Comparison of ENCODE assay signal across 8 mouse cellular contexts in genomic region chr14:76152162-76153002, GRCm38 (mm10). TPM values are rescaled to one million over a fixed set of nuclear protein-coding genes. Genes with fewer than 3 reads are reported as not detected.
DNase-seq lines count a peak whose midpoint lies in the region; ATAC-seq and TF ChIP-seq lines count a peak whose summit lies in the region.

No protein-coding gene starts in this region.

- no peaks in the 10 kb centered on the region for H3K9me3 ChIP-seq in CH12.LX (replicated peaks; ENCODE audit: low read length)
- H3K9me3 ChIP-seq in forebrain, embryonic 11.5 days (ENCODE audit: control insufficient read depth, low read length): no peaks in the 10 kb centered on the region
- no peaks in the 10 kb centered on the region for H3K9me3 ChIP-seq in heart, embryonic 16.5 days (replicated peaks; ENCODE audit: control insufficient read depth, low read length)
- H3K9me3 ChIP-seq in liver, embryonic 15.5 days (replicated peaks): no peaks in the 10 kb centered on the region
- H3K9me3 ChIP-seq in neural tube, embryonic 12.5 days: no peaks in the 10 kb centered on the region

- H3K27me3 ChIP-seq in CH12.LX (replicated peaks): no peaks in the 10 kb centered on the region
- no peaks in the 10 kb centered on the region for H3K27me3 ChIP-seq in forebrain, embryonic 11.5 days (ENCODE audit: control insufficient read depth, insufficient read depth, low read length)
- H3K27me3 ChIP-seq in heart, embryonic 16.5 days (ENCODE audit: control insufficient read depth, insufficient read depth, low read length): no peaks in the 10 kb centered on the region
- peaks cover 1% of the 10 kb centered on the region for H3K27me3 ChIP-seq in liver, embryonic 15.5 days
- H3K27me3 ChIP-seq in neural tube, embryonic 12.5 days (replicated peaks): no peaks in the 10 kb centered on the region

- in situ Hi-C loops in CH12.LX (cut with MboI; ENCODE audit: low pct_ligation_motif_present, low pct_unique_long_range_greater_than_20kb, low sequenced_read_pairs): loop anchor here (5.0 to 25.0 kb wide), 2 partner anchors 320 to 860 kb away; no protein-coding TSS in a partner anchor

- peak; percentile 69 for TF ChIP-seq RAD21 in CH12.LX (IDR thresholded peaks at IDR 0.05; ENCODE audit: low read depth, low read length)

- no peaks in the 10 kb centered on the region for H3K36me3 ChIP-seq in CH12.LX (replicated peaks in 1 of 2; ENCODE audit: control insufficient read depth in 1 of 2, insufficient read depth in 1 of 2, low read length in 1 of 2)
- H3K36me3 ChIP-seq in forebrain, embryonic 11.5 days (ENCODE audit: control insufficient read depth, insufficient read depth, low read length): no peaks in the 10 kb centered on the region
- H3K36me3 ChIP-seq in heart, embryonic 16.5 days (ENCODE audit: control insufficient read depth, insufficient read depth): no peaks in the 10 kb centered on the region
- H3K36me3 ChIP-seq in liver, embryonic 15.5 days (replicated peaks): no peaks in the 10 kb centered on the region
- no peaks in the 10 kb centered on the region for H3K36me3 ChIP-seq in neural tube, embryonic 12.5 days

- H3K4me2 ChIP-seq in CH12.LX (ENCODE audit: insufficient read depth, low read depth, poor library complexity, severe bottlenecking): peak overlapping the region; percentile 52
- H3K4me2 ChIP-seq in forebrain, embryonic 11.5 days (ENCODE audit: low read depth, low read length, severe bottlenecking): peak overlapping the region; percentile 65
- peak overlapping the region; percentile 69 for H3K4me2 ChIP-seq in heart, embryonic 16.5 days (ENCODE audit: low read depth, low read length)
- H3K4me2 ChIP-seq in liver, embryonic 15.5 days: peak overlapping the region; percentile 81
- peak overlapping the region; percentile 70 for H3K4me2 ChIP-seq in neural tube, embryonic 12.5 days (replicated peaks)

- H3K27ac ChIP-seq in CH12.LX (ENCODE audit: insufficient read depth, low read depth): peak overlapping the region; percentile 83
- peak overlapping the region; percentile 100 for H3K27ac ChIP-seq in forebrain, embryonic 11.5 days (ENCODE audit: low read depth, low read length)
- H3K27ac ChIP-seq in heart, embryonic 16.5 days (ENCODE audit: low read length): peak overlapping the region; percentile 98
- peak overlapping the region; percentile 91 for H3K27ac ChIP-seq in liver, embryonic 15.5 days (replicated peaks)
- H3K27ac ChIP-seq in neural tube, embryonic 12.5 days: peak overlapping the region; percentile 92

- H3K79me2 ChIP-seq in CH12.LX (replicated peaks; ENCODE audit: control insufficient read depth, extremely low read depth, insufficient read depth, poor library complexity, severe bottlenecking): no peaks in the 10 kb centered on the region

- peak overlapping the region; percentile 84 for H3K9ac ChIP-seq in CH12.LX (ENCODE audit: insufficient read depth, low read depth)
- H3K9ac ChIP-seq in forebrain, embryonic 11.5 days (ENCODE audit: low read length): peak overlapping the region; percentile 96
- H3K9ac ChIP-seq in heart, embryonic 16.5 days (ENCODE audit: low read length): peak overlapping the region; percentile 87
- H3K9ac ChIP-seq in liver, embryonic 15.5 days: peak overlapping the region; percentile 78
- H3K9ac ChIP-seq in neural tube, embryonic 12.5 days: peak overlapping the region; percentile 85

- dilution Hi-C loops in CH12.LX (cut with MboI; ENCODE audit: extremely low pct_ligation_motif_present, extremely low pct_unique_long_range_greater_than_20kb, low sequenced_read_pairs): no loop called here

- DNase-seq in CH12.LX (ENCODE audit: extremely low read depth): peak; percentile 96
- peak; percentile 91 for DNase-seq in c-Kit-positive CD71-positive TER-119-negative erythroid progenitor cells, embryonic 14.5 days (ENCODE audit: low read depth)
- peak; percentile 97 for DNase-seq in forebrain, embryonic 11.5 days (ENCODE audit: low spot score)
- DNase-seq in kidney, postnatal 36 days: peak; percentile 92 to 93
- DNase-seq in telencephalon, adult 2 months (ENCODE audit: low read depth, low spot score): peak; percentile 95

- H3K4me3 ChIP-seq in CH12.LX (replicated peaks in 1 of 3; ENCODE audit: low read depth in 2 of 3, low read length in 2 of 3, poor library complexity in 1 of 3): peak overlapping the region; percentile 79 to 92 (median 91)
- peak overlapping the region; percentile 76 for H3K4me3 ChIP-seq in forebrain, embryonic 11.5 days (ENCODE audit: low read depth, low read length)
- H3K4me3 ChIP-seq in heart, embryonic 16.5 days (ENCODE audit: low read length): peak overlapping the region; percentile 75
- peak overlapping the region; percentile 75 for H3K4me3 ChIP-seq in liver, embryonic 15.5 days (replicated peaks)
- peak overlapping the region; percentile 64 for H3K4me3 ChIP-seq in neural tube, embryonic 12.5 days

- peaks cover 14 to 39% of the 10 kb centered on the region in 2 experiments for H3K4me1 ChIP-seq in CH12.LX (ENCODE audit: control insufficient read depth in 1 of 2, insufficient read depth in 2 of 2)
- peaks cover 4% of the 10 kb centered on the region; the same call in 1 of the 2 replicates for H3K4me1 ChIP-seq in forebrain, embryonic 11.5 days (replicated peaks; ENCODE audit: control insufficient read depth, insufficient read depth, low read length)
- peaks cover 24% of the 10 kb centered on the region for H3K4me1 ChIP-seq in heart, embryonic 16.5 days (ENCODE audit: control insufficient read depth, insufficient read depth, low read length)
- peaks cover 38% of the 10 kb centered on the region for H3K4me1 ChIP-seq in liver, embryonic 15.5 days (replicated peaks)
- H3K4me1 ChIP-seq in neural tube, embryonic 12.5 days: no peaks in the 10 kb centered on the region

- peak; percentile 92 for ATAC-seq in forebrain, embryonic 11.5 days (replicated peaks; ENCODE audit: low FRiP score)
- ATAC-seq in heart, embryonic 16.5 days (replicated peaks; ENCODE audit: extremely low read depth, insufficient read depth, low FRiP score): peak; percentile 89
- ATAC-seq in liver, embryonic 15.5 days (ENCODE audit: insufficient read depth): peak; percentile 88
- ATAC-seq in neural tube, embryonic 12.5 days (ENCODE audit: low FRiP score, low read depth): peak; percentile 94

- no peak for TF ChIP-seq EP300 in CH12.LX (IDR thresholded peaks at IDR 0.05; ENCODE audit: low read length)

- TF ChIP-seq CTCF in CH12.LX (conservative IDR thresholded peaks at IDR 0.05 in 1 of 2, IDR thresholded peaks at IDR 0.05 in 1 of 2; ENCODE audit: low read depth in 2 of 2, low read length in 2 of 2): peak in 1 of 2 experiments; percentile 68; a peak in 2 of 4 replicates

- TF ChIP-seq POLR2A in CH12.LX (IDR thresholded peaks at IDR 0.05; ENCODE audit: low read depth, low read length): peak; percentile 59

- under 1% methylated on average over 41 of the region's 41 CpGs for WGBS in forebrain, embryonic 11.5 days
- WGBS in heart, embryonic 16.5 days: under 1% methylated on average over 41 of the region's 41 CpGs
- WGBS in liver, embryonic 15.5 days (ENCODE audit: insufficient replicate concordance): under 1% methylated on average over 41 of the region's 41 CpGs
- WGBS in neural tube, embryonic 12.5 days: under 1% methylated on average over 41 of the region's 41 CpGs

TF ChIP-seq in CH12.LX, 34 proteins besides CTCF, POLR2A, EP300 and RAD21 (continues in another document):
- TF ChIP-seq MAFK (IDR thresholded peaks at IDR 0.05; ENCODE audit: insufficient replicate concordance, low read length): peak; percentile 96
- no peak for TF ChIP-seq UBTF (IDR thresholded peaks at IDR 0.05; ENCODE audit: low read depth, low read length)
- TF ChIP-seq NELFE (IDR thresholded peaks at IDR 0.05; ENCODE audit: low read depth, low read length): peak; percentile 70
- peak; percentile 72; the same call in 1 of the 2 replicates for TF ChIP-seq E2F4 (IDR thresholded peaks at IDR 0.05; ENCODE audit: insufficient replicate concordance, low read depth, low read length)
- TF ChIP-seq PAX5 (IDR thresholded peaks at IDR 0.05; ENCODE audit: low read length): no peak
- TF ChIP-seq CHD1 (IDR thresholded peaks at IDR 0.05; ENCODE audit: low read depth, low read length): no peak
- TF ChIP-seq MXI1 (IDR thresholded peaks at IDR 0.05; ENCODE audit: low read depth, low read length): peak; percentile 62; the same call in 1 of the 2 replicates
- no peak for TF ChIP-seq MYC (IDR thresholded peaks at IDR 0.05; ENCODE audit: low read depth, low read length)
- TF ChIP-seq CHD2 (IDR thresholded peaks at IDR 0.05; ENCODE audit: low read length): no peak
- TF ChIP-seq MAZ (IDR thresholded peaks at IDR 0.05; ENCODE audit: low read depth, low read length): 0 out of 2 replicates have a peak, but pooled peaks have one; percentile 39
- TF ChIP-seq IRF4 (IDR thresholded peaks at IDR 0.05; ENCODE audit: low read depth, low read length): peak; percentile 32; the same call in 1 of the 2 replicates
- peak; percentile 93 for TF ChIP-seq NRF1 (IDR thresholded peaks at IDR 0.05; ENCODE audit: low read depth, low read length)
- no peak; the same call in 1 of the 2 replicates for TF ChIP-seq RCOR1 (conservative IDR thresholded peaks at IDR 0.05; ENCODE audit: low read depth, low read length)
- no peak for TF ChIP-seq BHLHE40 (IDR thresholded peaks at IDR 0.05; ENCODE audit: low read depth, low read length)
- TF ChIP-seq GABPA (IDR thresholded peaks at IDR 0.05; ENCODE audit: insufficient replicate concordance, low read depth, low read length): no peak
- TF ChIP-seq SIN3A (IDR thresholded peaks at IDR 0.05; ENCODE audit: low read length): peak; percentile 66
- TF ChIP-seq ZMIZ1 (IDR thresholded peaks at IDR 0.05; ENCODE audit: low read depth, low read length): no peak

RNA-seq across cellular contexts. Expression of gene Nufip1, which starts 41.7 kb away (rescaled TPM):
- total RNA-seq in CH12.LX (2012; rRNA removed): 14.8 and 17.5 TPM in 2 replicates
- 31.7 and 32.1 TPM in 2 replicates for total RNA-seq in CH12.LX (2014; rRNA removed)
- polyA plus RNA-seq in CH12.LX (2012; ENCODE audit: insufficient read length, low read depth): 24.6 and 28.4 TPM in 2 replicates
- polyA plus RNA-seq in forebrain, embryonic 11.5 days (2014; fragmentation: Nextera tagmentation; extraction: Ambion mirVana): 17.8 and 19.2 TPM in 2 replicates
- polyA plus RNA-seq in heart, embryonic 16.5 days (2015; fragmentation: Nextera tagmentation; extraction: Ambion mirVana): 8.4 and 8.9 TPM in 2 replicates
- polyA plus RNA-seq in liver, embryonic 15.5 days (2015; fragmentation: Nextera tagmentation; extraction: Ambion mirVana): 4.9 and 5.3 TPM in 2 replicates
- 16.0 and 17.4 TPM in 2 replicates for polyA plus RNA-seq in neural tube, embryonic 12.5 days (2016; fragmentation: Nextera tagmentation; extraction: Ambion mirVana)

RNA-seq across cellular contexts. Expression of gene Gpalpp1, which starts 41.8 kb away (rescaled TPM):
- 12.9 and 13.5 TPM in 2 replicates for total RNA-seq in CH12.LX (2012; rRNA removed)
- 25.2 and 26.1 TPM in 2 replicates for total RNA-seq in CH12.LX (2014; rRNA removed)
- 18.9 and 20.2 TPM in 2 replicates for polyA plus RNA-seq in CH12.LX (2012; ENCODE audit: insufficient read length, low read depth)
- 20.3 and 20.5 TPM in 2 replicates for polyA plus RNA-seq in forebrain, embryonic 11.5 days (2014; fragmentation: Nextera tagmentation; extraction: Ambion mirVana)
- polyA plus RNA-seq in heart, embryonic 16.5 days (2015; fragmentation: Nextera tagmentation; extraction: Ambion mirVana): 9.4 and 9.8 TPM in 2 replicates
- 4.6 and 4.7 TPM in 2 replicates for polyA plus RNA-seq in liver, embryonic 15.5 days (2015; fragmentation: Nextera tagmentation; extraction: Ambion mirVana)
- 16.2 and 18.3 TPM in 2 replicates for polyA plus RNA-seq in neural tube, embryonic 12.5 days (2016; fragmentation: Nextera tagmentation; extraction: Ambion mirVana)

Comparison
In these comparisons a context has a peak if more than half of its experiments do, and no peak if none do; other contexts are left out.
1. Peak in every context shown above with its lines: DNase-seq, ATAC-seq, H3K4me3 ChIP-seq and H3K27ac ChIP-seq.